In the genomic region with DNA sequence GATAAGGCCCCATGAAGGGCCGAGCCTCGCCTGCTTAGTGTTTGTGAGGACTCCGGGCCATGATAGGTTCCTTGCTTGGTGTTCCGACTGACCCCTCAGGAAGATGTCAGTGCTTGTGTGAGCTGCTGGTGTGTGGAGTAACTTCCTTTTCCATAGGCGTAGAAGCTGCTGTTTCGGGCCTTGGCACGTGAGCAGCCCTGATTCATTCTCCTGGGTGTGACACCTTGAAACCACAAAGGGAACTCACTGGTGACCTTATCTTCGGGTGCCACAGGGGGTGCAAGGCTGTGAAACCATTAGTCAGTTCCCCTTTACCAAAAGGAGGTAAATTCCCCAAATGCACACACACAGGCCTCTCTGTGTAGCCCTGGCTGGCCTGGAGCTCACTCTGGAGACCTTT, we compare ENCODE assay signal across 9 mouse cellular contexts. TPM values are rescaled to one million over a fixed set of nuclear protein-coding genes. Genes with fewer than 3 reads are reported as not detected.
DNase-seq lines count a peak whose midpoint lies in the region; ATAC-seq and TF ChIP-seq lines count a peak whose summit lies in the region.
"Had no signal": no experiment of that assay in that cellular context is flagged by ENCODE, and none has a peak within 500 bp of the region (broad histone marks: within the 10 kb centered on the region; RNA-seq: fewer than 3 reads in every experiment).

No protein-coding gene starts in this region.

- H3K27ac ChIP-seq in stomach, postnatal 0 days (replicated peaks), result no peak overlapping the region
- H3K27ac ChIP-seq in midbrain, embryonic 13.5 days, result no peak overlapping the region
- H3K27ac ChIP-seq: neural tube, embryonic 15.5 days had no signal

- no peaks in the 10 kb centered on the region for H3K9me3 ChIP-seq in stomach, postnatal 0 days (ENCODE audit: control insufficient read depth, low read length)
- H3K9me3 ChIP-seq in midbrain, embryonic 13.5 days, result no peaks in the 10 kb centered on the region
- H3K9me3 ChIP-seq: neural tube, embryonic 15.5 days had no signal

- H3K4me2 ChIP-seq in stomach, postnatal 0 days (replicated peaks; ENCODE audit: low read depth), result no peak overlapping the region
- no peak overlapping the region for H3K4me2 ChIP-seq in midbrain, embryonic 13.5 days (replicated peaks)
- H3K4me2 ChIP-seq: neural tube, embryonic 15.5 days had no signal

- no peaks in the 10 kb centered on the region for H3K27me3 ChIP-seq in stomach, postnatal 0 days (ENCODE audit: control insufficient read depth, insufficient read depth, low read length)
- no peaks in the 10 kb centered on the region for H3K27me3 ChIP-seq in midbrain, embryonic 13.5 days
- H3K27me3 ChIP-seq: neural tube, embryonic 15.5 days had no signal

- ATAC-seq in common myeloid progenitor, adult 5-6 weeks (replicated peaks; ENCODE audit: low read depth, poor library complexity, severe bottlenecking), result peak; percentile 85
- ATAC-seq in stomach, postnatal 0 days (ENCODE audit: low FRiP score, low TSS enrichment), result no peak
- no peak for ATAC-seq in midbrain, embryonic 13.5 days

- H3K4me3 ChIP-seq in stomach, postnatal 0 days (ENCODE audit: low read depth, low read length), result no peak overlapping the region
- no peak overlapping the region for H3K4me3 ChIP-seq in midbrain, embryonic 13.5 days (replicated peaks)
- H3K4me3 ChIP-seq: neural tube, embryonic 15.5 days had no signal

- DNase-seq in lung, adult 18-20 months, result peak; percentile 50 to 52
- DNase-seq in lung, postnatal 14 days, result no peak
- peak; percentile 18 for DNase-seq in lung, postnatal 10 days
- no peak for DNase-seq in stomach, postnatal 0 days (ENCODE audit: low spot score)
- no peak for DNase-seq in frontal cortex, postnatal 36 days (ENCODE audit: low spot score in 2 of 2)
- DNase-seq in frontal cortex, adult 2 months (ENCODE audit: extremely low spot score in 1 of 2, low spot score in 1 of 2), result no peak

- no peak for TF ChIP-seq CTCF in stomach, postnatal 0 days (IDR thresholded peaks at IDR 0.05; ENCODE audit: low read depth)

- TF ChIP-seq EP300 in stomach, postnatal 0 days (optimal IDR thresholded peaks at IDR 0.05), result no peak

- H3K36me3 ChIP-seq in stomach, postnatal 0 days (ENCODE audit: control insufficient read depth, insufficient read depth, low read length), result no peaks in the 10 kb centered on the region
- H3K36me3 ChIP-seq in midbrain, embryonic 13.5 days, result peaks cover 14% of the 10 kb centered on the region

- no peaks in the 10 kb centered on the region for H3K4me1 ChIP-seq in stomach, postnatal 0 days (replicated peaks; ENCODE audit: control insufficient read depth, insufficient read depth)
- no peaks in the 10 kb centered on the region for H3K4me1 ChIP-seq in midbrain, embryonic 13.5 days (replicated peaks)
- H3K4me1 ChIP-seq: neural tube, embryonic 15.5 days had no signal

- WGBS in stomach, postnatal 0 days, result 69% methylated on average over 8 of the region's 8 CpGs
- whole genome bisulfite sequencing in midbrain, embryonic 13.5 days, result 88% methylated on average over 8 of the region's 8 CpGs

- 0 out of 2 replicates have a peak overlapping the region, but pooled peaks have one; percentile 27 for H3K9ac ChIP-seq in stomach, postnatal 0 days (ENCODE audit: low read length)
- no peak overlapping the region for H3K9ac ChIP-seq in midbrain, embryonic 13.5 days (replicated peaks)
- H3K9ac ChIP-seq: neural tube, embryonic 15.5 days had no signal

RNA-seq across cellular contexts. Expression of gene St3gal5, which starts 43.0 kb away (rescaled TPM):
- 33.8 and 41.8 TPM in 2 replicates for total RNA-seq in common myeloid progenitor, adult 5-6 weeks (2017)
- polyA plus RNA-seq in stomach, postnatal 0 days (2015; fragmentation: Nextera tagmentation; extraction: Ambion mirVana), result 13.4 and 14.2 TPM in 2 replicates
- 40.7 and 42.4 TPM in 2 replicates for polyA plus RNA-seq in midbrain, embryonic 13.5 days (2015; fragmentation: Nextera tagmentation; extraction: Ambion mirVana)
- polyA plus RNA-seq in frontal cortex, adult 2 months (2012; rRNA removed), result 120 and 124 TPM in 2 replicates

Comparison
In these comparisons a context has a peak if more than half of its experiments do, and no peak if none do; other contexts are left out.
1. DNase-seq: peak in lung, adult 18-20 months (2 of 2) and lung, postnatal 10 days (single experiment); none in lung, postnatal 14 days (single experiment), stomach, postnatal 0 days (single experiment), frontal cortex, postnatal 36 days (0 of 2) and frontal cortex, adult 2 months (0 of 2).